Mouse (Mus musculus): ENCODE measurements around the gene Cenpa.
A peak's percentile ranks its signal among the peaks of the same experiment; 100 is the strongest.
"Not testable (repeated sequence)": the region's sequence is repeated elsewhere in the genome, so short reads cannot be mapped to it uniquely, and the experiment has no call there.

Gene Cenpa

DNA sequence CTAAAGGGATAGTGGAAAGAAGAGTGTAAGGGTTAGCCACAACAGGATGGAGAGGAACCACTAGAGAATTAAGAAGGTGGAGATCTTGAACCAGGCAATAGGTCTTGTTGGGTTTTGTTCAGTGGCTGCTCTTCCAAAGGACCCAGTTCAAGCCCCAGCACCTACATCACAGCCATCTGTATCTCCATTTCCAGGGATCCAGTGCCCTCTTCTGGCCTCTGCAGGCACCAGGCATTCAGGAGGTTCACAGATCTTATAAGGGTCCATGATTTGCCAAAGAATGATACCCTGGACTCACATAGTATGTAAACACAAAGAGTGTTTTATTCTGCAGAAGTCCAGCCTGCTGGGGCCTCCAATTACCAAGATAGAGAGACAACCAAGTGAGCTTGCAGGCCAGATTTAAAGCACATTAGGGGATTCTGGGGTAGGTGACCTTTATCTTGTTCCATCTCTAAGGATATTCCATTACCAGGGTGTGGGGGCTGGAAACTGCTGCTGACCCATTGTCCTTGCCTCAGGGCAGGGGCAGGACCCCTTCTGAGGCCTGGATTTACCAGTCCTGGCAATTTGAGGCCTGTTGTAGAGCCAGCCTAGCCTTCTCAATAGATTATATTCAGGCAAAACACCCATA is 16.5 kb downstream of the Cenpa start:
- DNase-seq, result peak; percentile 29

DNA sequence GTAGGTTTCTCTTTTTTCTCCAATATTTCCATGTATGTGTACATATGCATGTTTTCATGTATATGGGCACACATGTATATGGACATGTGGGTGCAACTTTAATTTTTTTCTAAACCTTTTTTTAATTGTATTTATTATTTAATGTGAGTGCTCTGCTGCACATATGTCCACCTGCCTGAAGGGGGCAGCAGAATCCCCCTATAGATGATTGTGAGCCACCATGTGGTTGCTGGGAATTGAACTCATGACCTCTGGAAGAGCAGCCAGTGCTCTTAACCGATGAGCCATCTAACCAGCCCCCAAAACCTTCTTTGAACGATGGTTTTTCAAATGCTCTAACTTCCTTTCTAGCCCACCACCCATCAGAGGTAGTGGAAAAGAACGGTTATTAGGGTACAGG is 17.4 kb downstream of the Cenpa start:
- DNase-seq, result no peak

DNA sequence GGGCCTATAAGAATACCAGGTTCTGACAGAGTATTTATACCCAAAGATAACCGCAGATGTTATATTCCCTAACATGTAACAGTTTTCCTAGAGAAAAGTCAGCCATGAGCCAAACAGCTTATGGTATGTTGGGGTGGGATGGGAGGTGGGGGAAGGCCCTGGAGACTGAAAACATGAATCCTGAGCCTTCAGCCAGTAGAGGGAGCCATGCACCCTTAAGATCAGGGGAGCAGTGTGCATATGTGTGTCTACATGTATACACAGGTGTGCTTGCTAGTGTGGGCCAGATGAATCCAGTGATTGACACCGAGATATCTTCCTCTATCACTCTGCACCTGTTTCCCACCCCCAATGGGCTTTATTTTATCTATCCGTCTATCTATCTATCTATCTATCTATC is 20.2 kb downstream of the Cenpa start:
- DNase-seq, result peak; percentile 17

- no peak for DNase-seq
Measured at GRCm38 (mm10) chr5:30700361-30701000, 33.9 kb downstream of the Cenpa start.

GRCm38 (mm10) chr5:30701373-30701772 is 34.8 kb downstream of the Cenpa start:
- not testable (repeated sequence) for DNase-seq

- DNase-seq, result no peak
Measured at GRCm38 (mm10) chr5:30701866-30702265, 35.3 kb downstream of the Cenpa start.

- peak; percentile 73 for DNase-seq
Measured at GRCm38 (mm10) chr5:30709744-30710383, 43.3 kb downstream of the Cenpa start.

GRCm38 (mm10) chr5:30710486-30710885 is 43.9 kb downstream of the Cenpa start:
- DNase-seq, result no peak

DNA sequence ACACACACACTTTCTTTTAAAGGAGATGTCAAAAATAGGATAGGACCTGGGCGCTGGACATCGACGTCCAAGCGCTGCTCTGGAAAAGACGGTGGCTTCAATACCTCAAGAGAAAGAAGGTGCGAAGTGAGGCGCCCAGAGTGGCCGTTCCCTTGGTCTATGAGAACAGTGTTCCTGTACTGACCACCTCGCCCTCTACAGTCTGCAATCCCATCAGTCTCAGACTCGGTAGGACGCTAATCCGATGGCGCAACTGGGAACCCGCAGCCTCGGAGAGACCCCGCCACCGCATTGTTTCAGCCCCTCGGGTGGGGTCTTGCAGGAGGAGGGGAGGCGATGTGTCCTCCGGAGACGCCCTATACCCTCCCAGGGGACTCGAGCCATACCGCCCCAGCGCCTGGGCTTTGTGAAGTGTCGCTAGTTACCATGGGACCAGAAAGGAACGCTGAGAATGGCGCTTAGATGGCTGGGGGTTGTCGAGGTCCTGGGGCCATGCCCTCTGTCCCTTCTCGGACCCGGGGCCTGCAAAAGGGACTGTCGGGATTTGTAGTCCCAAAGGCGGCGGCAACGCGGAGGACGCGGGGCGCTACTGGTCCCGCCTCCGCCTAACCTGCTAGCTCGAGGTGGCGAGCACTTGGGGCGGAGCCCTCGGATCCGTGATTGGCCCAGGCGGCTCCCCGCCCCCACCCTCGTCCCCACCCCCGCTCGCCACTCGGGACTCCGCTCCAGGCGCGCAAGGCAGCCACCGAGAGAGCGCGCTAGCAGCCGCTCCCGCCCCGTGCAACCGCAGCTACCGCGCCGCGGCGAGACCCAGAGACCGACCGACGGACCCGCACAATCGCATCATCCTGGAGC is 44.8 kb downstream of the Cenpa start, which contains the start of gene Dpysl5:
Gene Dpysl5, plus strand, starts transcription at position 418 of the 855 bp plus-strand sequence.
- peak; percentile 69 for DNase-seq

DNA sequence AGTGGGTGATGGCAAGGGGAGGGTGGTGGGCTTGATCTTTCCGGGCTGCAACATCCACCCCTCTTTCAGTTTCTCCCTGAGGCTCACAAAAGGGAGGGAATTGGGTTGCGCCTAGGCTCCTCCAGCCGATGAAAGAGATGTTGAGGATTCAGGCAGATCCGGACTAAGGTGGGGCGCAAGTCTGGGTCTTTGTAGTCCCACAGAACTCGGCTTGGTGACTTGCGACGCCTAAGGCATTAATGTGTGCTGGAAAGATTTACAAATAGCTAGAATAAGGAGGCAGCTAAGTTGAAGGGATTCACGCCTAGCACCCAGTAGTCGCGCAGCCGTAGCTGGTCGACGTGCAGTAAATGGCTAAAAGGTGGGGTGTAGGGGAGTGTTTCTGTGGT is 45.4 kb downstream of the Cenpa start:
- DNase-seq, result no peak

DNA sequence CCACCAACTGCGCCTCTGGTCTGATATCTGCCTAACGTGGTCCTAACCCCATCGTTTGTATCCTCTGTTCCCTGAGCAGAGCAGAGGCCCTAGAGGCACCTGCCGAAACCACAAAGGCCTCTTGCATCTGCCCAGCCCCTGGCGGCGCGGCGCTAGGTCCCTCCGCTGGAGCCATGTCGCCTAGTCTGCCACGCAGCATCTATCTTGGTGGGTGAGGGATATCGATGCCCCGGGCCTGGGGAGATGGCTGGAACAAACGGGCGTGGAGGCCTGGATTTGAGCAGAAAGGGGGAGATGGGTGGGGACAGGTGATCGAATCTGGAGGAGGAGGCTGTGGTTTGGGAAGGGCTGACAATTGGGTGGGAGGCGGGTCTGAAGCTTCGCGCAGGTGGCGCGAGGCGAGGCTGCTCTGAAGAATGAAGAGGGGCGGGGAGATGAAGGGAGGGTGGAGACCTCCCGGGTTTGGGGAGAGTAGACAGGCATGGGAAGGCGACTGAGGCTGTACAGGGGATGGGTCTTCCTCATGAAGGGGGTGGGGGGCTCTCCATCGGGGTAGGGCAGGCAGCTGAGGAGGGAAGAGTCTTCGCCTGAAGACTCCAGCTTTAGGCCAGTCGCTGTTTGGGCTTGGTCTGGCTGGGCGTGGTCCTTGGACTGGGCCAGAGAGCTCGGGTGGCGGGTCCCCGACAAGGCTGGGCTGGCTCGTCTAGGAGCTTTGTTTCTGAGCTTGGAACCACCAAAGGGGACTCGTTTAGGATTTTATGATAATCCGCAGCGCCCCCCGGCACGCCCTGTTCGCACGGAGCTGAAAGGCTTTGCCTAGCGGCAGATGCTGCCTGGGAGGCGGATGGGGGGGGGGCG is 46.1 kb downstream of the Cenpa start:
- DNase-seq, result peak; percentile 32

- no peak for DNase-seq
Measured at GRCm38 (mm10) chr5:30713299-30713675, 46.7 kb downstream of the Cenpa start.

DNA sequence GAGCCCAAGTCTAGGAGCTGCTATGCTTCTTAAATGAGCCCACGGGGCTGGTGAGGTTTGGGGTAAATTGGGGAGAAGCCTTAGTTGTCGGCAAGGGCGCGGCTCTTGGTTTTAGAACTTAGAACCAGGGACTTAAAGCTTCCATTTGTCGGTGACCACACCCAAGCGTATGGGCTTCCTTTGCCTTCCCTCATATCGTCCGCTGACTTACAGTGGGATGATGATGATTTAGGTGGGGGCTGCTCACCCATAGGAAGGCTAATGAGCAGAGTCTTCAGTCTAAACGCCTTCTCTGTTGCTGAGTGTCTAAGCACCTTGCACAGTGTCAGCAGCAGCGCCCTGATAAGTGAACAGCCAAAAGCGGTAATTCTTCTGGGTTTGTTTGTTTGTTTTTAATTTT is 47.1 kb downstream of the Cenpa start:
- DNase-seq, result no peak

- no peak for DNase-seq
Measured at GRCm38 (mm10) chr5:30716311-30716710, 49.7 kb downstream of the Cenpa start.

- DNase-seq, result no peak
Measured at GRCm38 (mm10) chr5:30717506-30717905, 50.9 kb downstream of the Cenpa start.

DNA sequence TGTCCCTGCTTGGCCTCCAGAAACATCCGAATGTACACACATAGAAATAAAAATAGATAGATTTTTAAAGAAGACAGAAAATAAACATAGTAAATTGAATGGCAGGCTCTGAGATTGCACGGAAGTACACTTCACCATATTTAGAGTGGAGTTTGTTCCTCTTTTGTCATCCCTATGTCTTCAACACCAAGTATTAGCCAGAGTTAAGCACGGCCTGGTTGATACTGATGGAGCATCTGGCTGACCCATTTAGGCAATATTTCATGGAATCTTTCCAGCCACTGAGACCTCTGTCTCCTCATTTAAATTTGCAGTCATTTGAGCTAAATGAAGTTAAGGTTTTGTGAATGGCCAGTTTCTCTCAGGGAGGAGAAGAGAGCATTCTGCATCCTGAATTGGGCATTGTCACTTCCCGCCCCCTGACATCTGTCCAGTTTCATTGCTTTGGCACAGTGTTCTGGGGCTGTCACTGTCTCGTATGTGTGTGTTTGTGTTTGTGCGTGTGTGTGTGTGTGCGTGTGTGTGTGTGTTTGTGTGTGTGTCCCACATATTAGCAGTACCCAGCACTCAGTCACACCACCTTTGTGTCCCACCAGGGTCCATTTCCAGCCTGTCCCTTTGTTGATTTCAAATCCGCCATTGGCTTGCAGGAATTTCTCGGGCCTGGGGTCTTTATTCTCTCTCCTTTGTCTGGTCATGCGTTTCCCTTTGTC is 51.6 kb downstream of the Cenpa start:
- no peak for DNase-seq

- DNase-seq, result no peak
Measured at GRCm38 (mm10) chr5:30721935-30722334, 55.4 kb downstream of the Cenpa start.

All from thymus, postnatal 25 days (tissue).